Mouse (Mus musculus): ENCODE measurements around the gene Car5a. TPM values are rescaled to one million over a fixed set of nuclear protein-coding genes. Genes with fewer than 3 reads are reported as not detected.
A peak's percentile ranks its signal among the peaks of the same experiment; 100 is the strongest.

Gene Car5a
- polyA plus RNA-seq, 1 experiment from 2014 or later, result not detected

DNA sequence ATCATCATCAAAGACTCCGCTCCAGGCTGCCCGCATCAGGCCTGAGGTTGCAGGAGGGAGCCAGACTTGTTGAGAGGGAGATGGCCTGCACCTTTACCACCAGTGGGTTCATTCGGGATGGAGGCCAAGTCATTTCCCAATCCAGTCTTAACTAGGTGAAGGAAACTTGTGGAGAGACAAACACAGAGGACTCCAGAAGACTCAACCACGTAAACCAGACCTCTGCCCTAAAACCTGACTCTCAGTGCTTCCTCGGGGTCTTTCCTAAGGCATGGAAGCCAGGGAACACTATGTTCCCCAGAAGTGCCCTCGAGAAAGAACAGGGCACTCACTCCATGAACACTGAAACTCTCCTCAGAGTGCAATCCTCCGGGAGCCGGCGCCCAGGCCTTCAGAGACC, 39.7 kb downstream of the Car5a start:
- Histone ChIP-seq H3K27me3 (no peaks in the 10 kb centered on the region; the same call in 1 of the 2 replicates), H3K4me1 (replicated peaks) (peaks cover 52% of the 10 kb centered on the region), H3K36me3 (no peaks in the 10 kb centered on the region), H3K9ac (no peak overlapping the region), H3K9me3 (replicated peaks) (no peaks in the 10 kb centered on the region), H3K4me2 (peak overlapping the region; percentile 97), H3K27ac (no peak overlapping the region), H3K4me3 (no peak overlapping the region)
- no peak for ATAC-seq (replicated peaks; ENCODE audit: insufficient number of reproducible peaks, insufficient read depth, low FRiP score, low read depth)
- 84% methylated on average over 9 of the region's 9 CpGs for WGBS

DNA sequence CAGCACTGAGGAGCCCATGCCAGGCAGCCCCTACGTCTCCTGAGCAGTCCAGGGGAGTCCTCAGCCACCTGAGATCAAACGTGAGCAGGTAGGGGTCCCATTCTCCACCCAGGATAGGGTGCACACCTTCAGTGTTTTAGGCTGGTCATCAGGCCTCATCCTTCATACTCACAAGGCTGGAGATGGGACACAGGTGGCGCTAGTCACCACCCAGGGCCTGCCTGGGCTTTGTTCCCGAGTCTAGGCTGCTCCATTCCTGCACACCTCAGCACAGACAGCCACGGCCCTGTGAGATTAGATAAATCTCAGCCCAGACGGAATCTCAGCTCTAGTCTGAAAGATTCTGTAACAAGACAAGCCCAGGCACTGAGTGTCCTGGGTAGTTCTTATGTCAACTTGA, 40.7 kb downstream of the Car5a start:
- no peak for ATAC-seq (replicated peaks; ENCODE audit: insufficient number of reproducible peaks, insufficient read depth, low FRiP score, low read depth)
- Histone ChIP-seq H3K4me2 (0 out of 2 replicates have a peak overlapping the region, but pooled peaks have one; percentile 2), H3K36me3 (no peaks in the 10 kb centered on the region), H3K4me1 (replicated peaks) (peaks cover 52% of the 10 kb centered on the region), H3K4me3 (no peak overlapping the region), H3K27ac (no peak overlapping the region), H3K9ac (no peak overlapping the region), H3K9me3 (replicated peaks) (no peaks in the 10 kb centered on the region), H3K27me3 (no peaks in the 10 kb centered on the region; the same call in 1 of the 2 replicates)
- WGBS, result 51% methylated on average over 6 of the region's 6 CpGs

DNA sequence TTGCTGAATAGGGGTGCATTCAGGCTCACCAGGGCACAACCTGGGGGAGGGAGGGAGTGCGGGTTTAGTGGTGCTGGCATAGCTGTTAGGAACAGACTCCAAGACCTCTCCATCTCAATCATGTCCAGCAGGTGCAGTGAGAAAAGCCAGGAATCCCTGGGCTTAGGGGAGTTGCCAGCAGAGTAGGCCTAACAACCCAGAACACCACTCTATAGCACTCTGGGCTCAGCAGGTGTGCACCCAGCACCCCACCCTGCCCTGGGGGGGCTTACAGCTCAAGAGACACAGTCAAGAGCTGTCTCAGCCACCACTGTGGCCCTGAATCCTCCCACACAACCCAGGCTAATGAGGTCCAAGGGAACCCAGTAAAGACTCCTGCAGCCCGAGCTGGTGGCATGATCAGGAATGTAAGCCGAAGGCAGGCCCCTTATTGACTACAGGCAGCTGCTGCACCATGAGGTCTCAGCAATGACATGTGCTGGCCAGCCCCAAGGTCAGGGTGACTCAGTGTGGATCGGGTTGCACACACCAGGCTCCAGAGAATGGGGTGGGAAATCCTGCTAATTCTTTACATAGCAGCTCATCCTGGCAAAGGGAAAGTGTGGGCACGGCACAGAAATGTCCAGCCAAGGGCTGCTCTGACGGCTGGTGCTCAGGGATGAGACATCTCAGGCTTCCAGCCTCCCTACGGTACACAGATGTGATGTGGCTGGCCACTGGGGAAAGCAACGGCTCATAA, 43.0 kb downstream of the Car5a start:
- Histone ChIP-seq H3K4me2 (no peak overlapping the region), H3K27ac (peak overlapping the region; percentile 73), H3K4me3 (no peak overlapping the region), H3K4me1 (replicated peaks) (peaks cover 66% of the 10 kb centered on the region), H3K27me3 (no peaks in the 10 kb centered on the region), H3K9me3 (replicated peaks) (no peaks in the 10 kb centered on the region), H3K36me3 (no peaks in the 10 kb centered on the region), H3K9ac (peak overlapping the region; percentile 38)
- WGBS, result 31% methylated on average over 8 of the region's 8 CpGs
- 0 out of 2 replicates have a peak, but pooled peaks have one; percentile 28 for ATAC-seq (replicated peaks; ENCODE audit: insufficient number of reproducible peaks, insufficient read depth, low FRiP score, low read depth)

DNA sequence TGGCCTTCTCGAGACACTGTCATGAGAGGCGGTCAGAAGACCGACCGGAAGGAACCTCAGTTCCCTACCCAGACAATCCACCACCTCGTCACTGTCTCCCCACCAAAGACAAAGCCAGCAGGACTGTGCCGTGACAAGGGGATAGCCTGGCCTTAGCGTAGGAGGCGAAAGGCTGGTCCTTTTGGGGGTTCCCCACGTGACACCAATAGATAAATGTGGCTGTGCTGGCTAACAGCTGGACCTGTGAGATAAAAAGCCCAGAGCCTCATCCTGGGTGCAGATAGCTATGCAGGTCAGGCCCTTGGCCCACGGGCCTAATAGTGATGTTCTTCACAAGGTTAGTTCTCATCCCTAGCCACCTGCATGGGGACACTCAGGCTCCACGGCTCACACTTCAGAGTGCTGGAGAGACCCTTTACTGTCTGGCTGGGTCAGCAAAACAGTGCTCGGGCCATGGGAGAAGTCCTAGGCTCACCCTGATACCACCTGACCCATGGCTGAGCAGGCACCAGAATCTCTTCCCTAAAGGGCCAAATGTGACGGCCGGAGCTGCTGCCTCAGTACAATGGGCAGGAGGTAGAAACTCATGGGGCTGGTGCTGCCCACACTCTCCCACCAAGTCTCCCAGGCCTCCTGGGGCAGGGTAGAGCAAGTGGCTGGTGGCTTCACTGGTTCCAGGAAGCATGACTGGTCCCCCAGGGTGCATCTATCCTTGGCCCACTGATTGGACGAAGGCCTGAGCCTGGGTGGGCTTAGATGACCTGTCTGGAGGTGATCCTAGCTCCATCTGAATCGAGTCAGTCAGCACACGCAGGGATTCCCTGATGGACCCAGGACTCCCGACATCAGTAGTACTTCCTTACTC, 45.3 kb downstream of the Car5a start:
- Histone ChIP-seq H3K4me2 (no peak overlapping the region), H3K36me3 (no peaks in the 10 kb centered on the region), H3K9ac (0 out of 2 replicates have a peak overlapping the region, but pooled peaks have one; percentile 7), H3K27me3 (no peaks in the 10 kb centered on the region), H3K4me1 (replicated peaks) (peaks cover 61% of the 10 kb centered on the region), H3K4me3 (no peak overlapping the region), H3K27ac (peak overlapping the region; percentile 84), H3K9me3 (replicated peaks) (no peaks in the 10 kb centered on the region)
- ATAC-seq (replicated peaks; ENCODE audit: insufficient number of reproducible peaks, insufficient read depth, low FRiP score, low read depth), result no peak
- 78% methylated on average over 18 of the region's 18 CpGs for WGBS

DNA sequence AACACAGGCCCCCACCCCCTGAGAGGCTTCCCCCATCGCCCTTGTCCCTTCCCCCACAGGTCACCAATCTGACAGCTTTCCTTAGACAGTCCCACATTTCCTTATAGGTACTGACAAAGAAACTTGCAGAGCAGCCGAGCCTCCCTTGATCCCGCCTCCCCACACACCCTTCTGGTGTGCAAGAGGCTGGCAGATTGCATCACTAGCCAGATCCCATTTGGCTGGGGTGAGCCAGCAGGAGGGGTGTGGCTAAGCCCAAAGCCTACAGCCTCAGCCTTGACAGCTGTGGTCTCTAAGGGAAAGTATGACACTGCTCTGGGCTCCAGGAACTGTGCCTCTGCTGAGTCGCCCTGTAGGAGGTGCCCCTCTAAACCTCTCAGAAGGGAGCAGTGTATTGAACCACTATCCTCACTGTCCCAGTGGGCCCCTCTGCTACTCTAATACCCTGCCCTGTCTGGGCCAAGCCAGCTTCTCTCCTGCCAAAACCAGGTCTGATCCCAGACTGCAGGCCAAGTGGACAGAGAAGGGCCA, 46.2 kb downstream of the Car5a start:
- Histone ChIP-seq H3K9ac (peak overlapping the region; percentile 43), H3K27me3 (no peaks in the 10 kb centered on the region), H3K4me2 (peak overlapping the region; percentile 41), H3K9me3 (replicated peaks) (no peaks in the 10 kb centered on the region), H3K27ac (peak overlapping the region; percentile 84), H3K4me1 (replicated peaks) (peaks cover 54% of the 10 kb centered on the region), H3K36me3 (no peaks in the 10 kb centered on the region), H3K4me3 (0 out of 2 replicates have a peak overlapping the region, but pooled peaks have one; percentile 8)
- peak; percentile 61 for ATAC-seq (replicated peaks; ENCODE audit: insufficient number of reproducible peaks, insufficient read depth, low FRiP score, low read depth)
- 11% methylated on average over 4 of the region's 4 CpGs for WGBS

DNA sequence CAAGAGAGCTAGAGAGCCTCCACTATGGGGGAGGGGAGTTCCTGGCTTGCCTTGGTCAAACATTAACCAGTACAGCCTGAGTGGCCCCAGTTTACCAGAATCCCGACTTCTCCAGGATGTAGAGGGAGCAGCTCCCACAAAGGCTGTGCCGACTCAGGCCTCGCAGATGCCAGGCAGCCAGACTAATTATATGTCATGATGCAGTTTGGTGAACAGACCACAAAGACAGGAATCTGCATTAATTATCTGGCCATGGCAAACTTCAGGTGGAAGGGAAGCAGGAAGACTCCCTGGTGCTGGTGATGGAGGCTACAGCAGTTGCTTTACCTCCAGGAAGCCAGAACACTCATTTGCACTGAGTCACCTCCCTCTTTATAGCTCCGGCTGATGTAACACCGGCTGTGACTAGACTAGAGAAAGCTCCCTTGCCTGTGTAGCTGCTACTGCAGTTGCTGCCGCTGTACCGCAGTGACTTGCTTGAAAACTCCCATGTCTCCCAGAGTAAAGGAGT, 46.8 kb downstream of the Car5a start:
- Histone ChIP-seq H3K4me3 (no peak overlapping the region), H3K9me3 (replicated peaks) (no peaks in the 10 kb centered on the region), H3K4me1 (replicated peaks) (peaks cover 57% of the 10 kb centered on the region), H3K27me3 (no peaks in the 10 kb centered on the region), H3K9ac (0 out of 2 replicates have a peak overlapping the region, but pooled peaks have one; percentile 33), H3K27ac (peak overlapping the region; percentile 84), H3K36me3 (no peaks in the 10 kb centered on the region), H3K4me2 (peak overlapping the region; percentile 41)
- 20% methylated on average over 7 of the region's 7 CpGs for WGBS
- ATAC-seq (replicated peaks; ENCODE audit: insufficient number of reproducible peaks, insufficient read depth, low FRiP score, low read depth), result 0 out of 2 replicates have a peak, but pooled peaks have one; percentile 33

DNA sequence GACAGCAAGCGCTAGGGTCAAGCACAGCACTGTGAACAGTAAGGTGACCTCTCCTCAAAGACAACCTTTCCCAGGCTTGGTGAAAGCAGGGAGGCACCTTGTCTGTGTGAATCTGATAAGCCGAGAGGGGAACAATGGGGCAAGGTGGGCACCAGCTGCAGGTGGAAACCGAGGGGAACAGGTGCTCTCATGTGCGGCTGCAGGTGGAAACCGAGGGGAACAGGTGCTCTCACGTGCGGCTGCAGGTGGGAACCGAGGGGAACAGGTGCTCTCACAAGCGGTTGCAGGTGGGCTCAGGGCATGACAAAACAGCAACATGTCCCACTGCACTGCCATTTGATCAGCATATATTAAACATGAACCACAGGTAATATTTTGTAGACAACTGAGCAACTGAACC, 47.5 kb downstream of the Car5a start:
- no peak overlapping the region for H3K9ac ChIP-seq
- H3K4me1 ChIP-seq (replicated peaks), result peaks cover 54% of the 10 kb centered on the region
- WGBS, result 86% methylated on average over 9 of the region's 9 CpGs
- no peaks in the 10 kb centered on the region for H3K36me3 ChIP-seq
- no peak for ATAC-seq (replicated peaks; ENCODE audit: insufficient number of reproducible peaks, insufficient read depth, low FRiP score, low read depth)
- 0 out of 2 replicates have a peak overlapping the region, but pooled peaks have one; percentile 84 for H3K27ac ChIP-seq
- H3K9me3 ChIP-seq (replicated peaks), result no peaks in the 10 kb centered on the region
- H3K27me3 ChIP-seq, result no peaks in the 10 kb centered on the region
- H3K4me3 ChIP-seq, result no peak overlapping the region
- H3K4me2 ChIP-seq, result no peak overlapping the region

DNA sequence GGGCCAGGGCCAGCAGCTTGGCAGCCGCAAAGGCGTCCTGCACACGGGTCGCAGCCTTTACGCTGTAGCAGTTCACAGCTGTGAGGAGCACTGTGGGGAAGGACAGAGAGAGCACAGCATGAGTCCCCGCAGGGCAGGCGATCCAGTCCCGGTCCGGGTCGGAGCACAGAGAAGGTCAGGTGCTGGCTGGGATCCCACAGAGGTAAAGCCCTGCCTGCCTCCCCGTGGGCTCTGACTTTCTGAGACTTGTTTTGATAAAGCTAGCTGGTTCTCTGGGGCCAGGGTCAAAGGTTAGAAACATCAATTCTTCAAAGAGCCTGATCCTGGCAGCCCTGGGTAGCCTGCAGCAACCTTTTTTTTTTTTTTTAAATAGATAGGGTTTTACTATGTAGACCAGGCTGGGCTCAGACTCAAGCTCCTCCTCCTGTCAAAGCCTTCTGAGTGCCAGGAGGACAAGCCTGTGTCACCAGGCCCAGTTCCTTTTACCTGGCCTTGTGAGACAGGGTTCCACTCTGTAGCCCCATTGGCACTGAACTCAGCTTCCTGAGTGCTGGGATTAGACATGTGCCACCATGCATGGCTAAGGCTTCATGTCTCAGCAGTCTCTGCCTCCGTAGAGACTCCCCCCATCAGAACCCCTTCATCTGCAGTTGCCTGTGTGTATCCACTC, 48.1 kb downstream of the Car5a start:
- Histone ChIP-seq H3K27ac (no peak overlapping the region), H3K27me3 (no peaks in the 10 kb centered on the region), H3K4me1 (replicated peaks) (peaks cover 48% of the 10 kb centered on the region), H3K4me2 (no peak overlapping the region), H3K9ac (no peak overlapping the region), H3K4me3 (no peak overlapping the region), H3K36me3 (no peaks in the 10 kb centered on the region), H3K9me3 (replicated peaks) (no peaks in the 10 kb centered on the region)
- 72% methylated on average over 12 of the region's 12 CpGs for WGBS
- ATAC-seq (replicated peaks; ENCODE audit: insufficient number of reproducible peaks, insufficient read depth, low FRiP score, low read depth), result no peak

DNA sequence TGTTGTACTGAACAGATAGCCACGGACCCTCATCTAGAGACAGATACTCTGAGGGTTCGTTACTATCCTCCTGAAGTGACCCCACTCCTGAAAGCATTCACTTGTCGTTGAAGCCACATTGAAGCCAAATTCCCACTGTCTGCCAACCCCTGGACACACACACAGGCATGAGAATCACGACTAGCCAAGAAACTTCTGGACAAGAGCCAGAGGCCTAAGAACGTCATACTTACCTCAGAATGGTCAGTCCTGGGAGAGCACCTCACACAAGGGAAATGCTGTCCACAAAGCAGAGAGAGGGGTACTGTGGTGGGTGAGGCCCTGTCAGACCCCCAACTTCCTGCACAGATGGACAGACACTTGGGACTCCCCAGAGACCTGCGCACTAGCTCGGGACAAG, 48.8 kb downstream of the Car5a start:
- peaks cover 44% of the 10 kb centered on the region for H3K4me1 ChIP-seq (replicated peaks)
- ATAC-seq (replicated peaks; ENCODE audit: insufficient number of reproducible peaks, insufficient read depth, low FRiP score, low read depth), result no peak
- H3K27ac ChIP-seq, result no peak overlapping the region

DNA sequence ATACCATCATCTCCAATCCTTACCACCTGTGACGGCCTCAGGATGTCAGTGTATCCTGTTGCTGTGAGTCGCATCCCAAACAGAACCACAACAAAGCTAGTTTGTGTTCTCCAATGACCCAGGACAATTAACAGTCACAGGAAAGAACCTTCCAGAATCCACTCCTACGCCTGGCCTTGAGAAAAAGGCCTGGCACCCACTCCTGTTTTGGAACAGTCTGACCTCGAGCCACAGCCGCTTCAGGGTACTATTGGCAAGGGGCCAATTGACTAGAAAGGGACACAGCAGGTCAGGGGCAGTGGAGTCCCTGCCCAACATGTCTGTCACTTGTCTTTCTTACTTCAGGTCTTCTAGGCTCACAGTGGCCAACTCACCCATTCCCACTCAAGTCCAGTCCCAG, 51.8 kb downstream of the Car5a start:
- Histone ChIP-seq H3K4me1 (replicated peaks) (peaks cover 25% of the 10 kb centered on the region), H3K9me3 (replicated peaks) (no peaks in the 10 kb centered on the region), H3K4me3 (no peak overlapping the region), H3K4me2 (no peak overlapping the region), H3K36me3 (peaks cover 3% of the 10 kb centered on the region; the same call in 1 of the 2 replicates), H3K9ac (no peak overlapping the region), H3K27me3 (no peaks in the 10 kb centered on the region), H3K27ac (no peak overlapping the region)
- WGBS, result 62% methylated on average over 5 of the region's 5 CpGs
- no peak for ATAC-seq (replicated peaks; ENCODE audit: insufficient number of reproducible peaks, insufficient read depth, low FRiP score, low read depth)

More for the DNA sequence above, 48.8 kb downstream of the Car5a start:
- Histone ChIP-seq H3K36me3 (no peaks in the 10 kb centered on the region), H3K27me3 (no peaks in the 10 kb centered on the region), H3K9ac (no peak overlapping the region), H3K4me2 (no peak overlapping the region), H3K9me3 (replicated peaks) (no peaks in the 10 kb centered on the region), H3K4me3 (no peak overlapping the region)
- WGBS, result 60% methylated on average over 7 of the region's 7 CpGs

Measured in heart, embryonic 15.5 days (tissue).